Mouse (Mus musculus): ENCODE results near the gene Gm3543.
"Not testable (repeated sequence)": the region's sequence is repeated elsewhere in the genome, so short reads cannot be mapped to it uniquely, and the experiment has no call there.

Gm3543 gene

DNA sequence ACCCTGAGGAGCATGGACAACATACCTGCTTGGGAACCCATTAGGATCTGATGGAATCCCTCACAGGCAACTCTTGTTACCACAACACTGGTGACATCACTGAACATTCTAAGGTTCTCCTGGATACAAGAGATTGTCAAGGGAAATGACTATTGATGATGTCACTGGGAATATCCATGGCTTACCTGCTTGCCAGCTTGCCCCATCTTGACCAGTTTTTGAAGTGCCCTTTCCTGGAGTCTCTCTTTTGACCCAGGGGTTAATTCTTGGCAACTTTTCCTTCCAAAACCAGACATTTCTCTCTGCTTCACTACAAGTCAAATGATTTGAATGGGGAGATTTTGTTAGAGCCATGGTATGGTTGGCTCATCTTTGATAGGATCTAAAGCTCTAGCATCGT is at the start of gene Gm3543:
Gm3543 (minus strand) TSS at position 101 of the 400 bp plus-strand sequence.
- not testable (repeated sequence) for DNase-seq (ENCODE audit: low spot score)

- not testable (repeated sequence) for DNase-seq (ENCODE audit: low spot score)
Measured at GRCm38 (mm10) chr14:41968596-41968995, 14.5 kb downstream of the Gm3543 start.

GRCm38 (mm10) chr14:41967827-41968226 is 15.3 kb downstream of the Gm3543 start, which contains the start of gene Gm6401:
Gene Gm6401, minus strand, starts transcription at chr14:41967927.
- not testable (repeated sequence) for DNase-seq (ENCODE audit: low spot score)

DNA sequence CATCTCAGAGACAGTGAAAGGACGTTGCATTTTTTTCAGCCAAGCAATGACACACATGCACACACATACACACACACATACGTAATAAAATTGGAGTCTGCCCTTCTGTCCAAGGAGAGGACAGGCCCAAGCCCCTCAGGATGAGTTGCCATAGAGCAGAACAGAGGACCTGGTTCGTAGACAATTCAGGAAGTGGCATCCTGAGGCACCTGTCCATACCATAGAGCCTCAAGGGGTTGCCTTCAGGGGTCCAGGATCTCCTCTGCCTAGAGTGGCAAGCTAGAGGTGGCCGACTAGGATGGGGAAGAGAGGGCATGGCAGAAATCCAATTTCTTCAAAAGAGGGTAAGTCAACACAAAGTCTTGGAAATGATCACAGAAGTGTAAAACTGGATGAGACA is 19.0 kb downstream of the Gm3543 start:
- DNase-seq (ENCODE audit: low spot score), result not testable (repeated sequence)

DNA sequence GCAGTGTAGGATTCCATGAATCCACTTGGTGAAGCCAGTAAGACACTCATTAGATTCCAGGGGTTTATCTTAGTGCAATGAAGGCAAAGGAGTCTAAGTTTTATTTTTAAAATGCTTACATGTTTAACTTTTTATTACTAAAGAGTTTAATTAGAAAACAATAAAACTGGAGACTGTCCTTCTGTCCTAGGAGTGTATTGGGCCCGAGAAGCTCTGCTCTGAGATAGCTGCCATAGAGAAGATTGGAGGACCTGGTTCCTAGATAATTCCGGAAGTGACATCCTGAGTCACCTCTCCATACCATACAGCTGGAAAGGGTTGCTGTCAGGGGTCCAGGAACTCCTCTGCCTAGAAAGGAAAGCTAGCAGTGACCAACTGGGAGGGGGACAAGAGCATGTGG is 39.4 kb downstream of the Gm3543 start, which contains the start of gene 1700024B05Rik:
1700024B05Rik (plus strand) TSS at position 301 of the 400 bp plus-strand sequence.
- DNase-seq (ENCODE audit: low spot score), result not testable (repeated sequence)

Measured in lung, postnatal 25 days (tissue).